Mouse (Mus musculus) liver, postnatal 0 days (tissue): ENCODE measurements around the gene Zfp598. TPM values are rescaled to one million over a fixed set of nuclear protein-coding genes. Genes with fewer than 3 reads are reported as not detected.
A peak's percentile ranks its signal among the peaks of the same experiment; 100 is the strongest.

ENCODE experiments used
- ATAC-seq: fragments of 200-750 bp; cut with Nextera tagmentation; 2 replicates; pipeline ENCODE4 v1.8.0; 2017; ENCODE audit warnings: mild to moderate bottlenecking, moderate library complexity
- DNase-seq: peaks from one replicate; pipeline ENCODE4 v3.0.0-alpha.2; 2016
- H3K27ac ChIP-seq: fragments of 300-500 bp; sonication (generic); 2 replicates; pipeline ENCODE4 v1.5.1; 2014; ENCODE audit warnings: antibody characterized with exemption, moderate library complexity, mild to moderate bottlenecking, low read depth
- H3K27me3 ChIP-seq: fragments of 300-500 bp; sonication (generic); 2 replicates; pipeline ENCODE4 v1.6.1; 2014; ENCODE audit warnings: low read length, control low read depth, mixed read lengths; ENCODE audit not compliant: insufficient read depth
- H3K36me3 ChIP-seq: fragments of 300-500 bp; sonication (generic); replicated peaks from 2 replicates; pipeline ENCODE4 v1.6.1; 2014; ENCODE audit warnings: mild to moderate bottlenecking, control low read depth, low read length, moderate library complexity, mixed read lengths; ENCODE audit not compliant: insufficient read depth
- H3K4me1 ChIP-seq: fragments of 300-500 bp; sonication (generic); 2 replicates; pipeline ENCODE4 v1.6.1; 2014; ENCODE audit warnings: antibody characterized with exemption, mild to moderate bottlenecking, control low read depth; ENCODE audit not compliant: insufficient read depth
- H3K4me2 ChIP-seq: fragments of 300-500 bp; sonication (generic); 2 replicates; pipeline ENCODE4 v1.6.1; 2014; ENCODE audit warnings: low read depth, mild to moderate bottlenecking, low read length, moderate library complexity, mixed read lengths
- H3K4me3 ChIP-seq: fragments of 300-500 bp; sonication (generic); 2 replicates; pipeline ENCODE4 v1.5.1; 2014; ENCODE audit warnings: low read depth, low read length
- H3K9ac ChIP-seq: fragments of 300-500 bp; sonication (generic); replicated peaks from 2 replicates; pipeline ENCODE4 v1.6.1; 2014; ENCODE audit warnings: mild to moderate bottlenecking, moderate library complexity
- H3K9me3 ChIP-seq: fragments of 300-500 bp; sonication (generic); 2 replicates; pipeline ENCODE4 v1.6.1; 2016; ENCODE audit warnings: mild to moderate bottlenecking, control low read depth, low read length, mixed read lengths
- CTCF ChIP-seq: sonication (generic); IDR thresholded peaks from 2 replicates; pipeline ENCODE4 v1.5.1; 2016; ENCODE audit warnings: antibody characterized with exemption, low read depth
- EP300 ChIP-seq: IDR thresholded peaks from 2 replicates; pipeline ENCODE4 v1.6.1; 2016; ENCODE audit warnings: antibody characterized with exemption, low read depth, mild to moderate bottlenecking
- WGBS: fragments of 180-500 bp; shearing (Covaris S2); extraction: QIAGEN DNeasy Blood & Tissue Kit; methylation state at CpG from one replicate; pipeline ENCODE4 v1.1.7; 2014; ENCODE audit not compliant: insufficient replicate concordance; 5-methylcytosine and 5-hydroxymethylcytosine counted together
- polyA plus RNA-seq: library from polyadenylated mRNA; unstranded; fragments of >200 nt; fragmentation: Nextera tagmentation; extraction: Ambion mirVana; gene quantifications from 2 replicates; pipeline ENCODE4 v1.2.1, GENCODE M21; 2015

The Zfp598 gene
- polyA plus RNA-seq, 1 experiment from 2014 or later = 7.2 TPM

DNA sequence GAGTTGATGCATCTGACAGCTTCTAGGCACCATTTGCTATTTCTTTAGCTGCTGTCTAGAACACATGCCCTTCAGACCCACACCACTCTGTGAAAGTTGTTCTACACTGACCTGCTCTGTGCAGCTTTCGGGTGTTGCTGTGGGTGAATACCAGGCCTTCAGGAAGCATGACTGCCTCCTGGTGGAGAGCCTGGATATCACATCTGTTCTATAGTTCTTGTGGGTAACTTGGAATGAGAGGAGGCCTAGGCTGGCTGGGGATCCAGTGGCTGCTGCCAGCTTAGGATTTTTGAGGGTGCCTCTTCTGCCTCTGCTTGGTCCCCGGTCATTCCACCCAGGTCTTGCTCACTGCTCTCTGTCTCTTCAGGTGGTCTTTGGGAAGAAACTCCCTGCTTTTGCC, 6.7 kb downstream of the Zfp598 start:
- TF ChIP-seq CTCF = peak; percentile 87
- no peak for TF ChIP-seq EP300
- peaks cover 45% of the 10 kb centered on the region for H3K36me3 ChIP-seq
- no peaks in the 10 kb centered on the region for H3K27me3 ChIP-seq
- H3K9ac ChIP-seq = no peak overlapping the region
- 68% methylated on average over 2 of the region's 2 CpGs for WGBS
- H3K4me1 ChIP-seq = peaks cover 23% of the 10 kb centered on the region
- peak; percentile 33 for ATAC-seq
- no peak overlapping the region for H3K4me3 ChIP-seq
- no peak overlapping the region for H3K27ac ChIP-seq
- DNase-seq = peak; percentile 84
- no peak overlapping the region for H3K4me2 ChIP-seq
- no peaks in the 10 kb centered on the region for H3K9me3 ChIP-seq

GRCm38 (mm10) chr17:24676877-24677276, 7.4 kb downstream of the Zfp598 start:
- H3K9me3 ChIP-seq = no peaks in the 10 kb centered on the region
- H3K27ac ChIP-seq = no peak overlapping the region
- peaks cover 16% of the 10 kb centered on the region for H3K4me1 ChIP-seq
- WGBS = 88% methylated on average over 5 of the region's 5 CpGs
- no peak for TF ChIP-seq EP300
- no peak for TF ChIP-seq CTCF
- no peak overlapping the region for H3K4me3 ChIP-seq
- ATAC-seq = no peak
- H3K4me2 ChIP-seq = no peak overlapping the region
- no peak overlapping the region for H3K9ac ChIP-seq
- H3K36me3 ChIP-seq = peaks cover 49% of the 10 kb centered on the region
- no peak for DNase-seq
- H3K27me3 ChIP-seq = no peaks in the 10 kb centered on the region

GRCm38 (mm10) chr17:24677500-24678080, 8.1 kb downstream of the Zfp598 start:
- no peak for DNase-seq
- H3K27ac ChIP-seq = no peak overlapping the region

GRCm38 (mm10) chr17:24686514-24686913, 17.0 kb downstream of the Zfp598 start:
- no peaks in the 10 kb centered on the region; the same call in 1 of the 2 replicates for H3K36me3 ChIP-seq
- ATAC-seq = peak; percentile 72
- DNase-seq = peak; percentile 81
- H3K9me3 ChIP-seq = no peaks in the 10 kb centered on the region
- no peak overlapping the region for H3K27ac ChIP-seq
- 0 out of 2 replicates have a peak overlapping the region, but pooled peaks have one; percentile 17 for H3K4me3 ChIP-seq
- H3K4me2 ChIP-seq = peak overlapping the region; percentile 58
- peaks cover 18% of the 10 kb centered on the region for H3K4me1 ChIP-seq
- H3K27me3 ChIP-seq = peaks cover 41% of the 10 kb centered on the region
- H3K9ac ChIP-seq = no peak overlapping the region
- 31% methylated on average over 16 of the region's 16 CpGs for WGBS
- TF ChIP-seq EP300 = no peak

More at GRCm38 (mm10) chr17:24677500-24678080, 8.1 kb downstream of the Zfp598 start:
- no peak overlapping the region for H3K4me3 ChIP-seq
- TF ChIP-seq CTCF (no peak), EP300 (no peak)
- ATAC-seq = no peak
- H3K4me1 ChIP-seq = peaks cover 9% of the 10 kb centered on the region
- no peak overlapping the region for H3K4me2 ChIP-seq
- 89% methylated on average over 24 of the region's 24 CpGs for WGBS
- H3K27me3 ChIP-seq = no peaks in the 10 kb centered on the region
- H3K9me3 ChIP-seq = no peaks in the 10 kb centered on the region
- peaks cover 49% of the 10 kb centered on the region for H3K36me3 ChIP-seq
- no peak overlapping the region for H3K9ac ChIP-seq

- H3K4me3 ChIP-seq = peak overlapping the region; percentile 43
- peaks cover 18% of the 10 kb centered on the region for H3K4me1 ChIP-seq
- H3K27ac ChIP-seq = no peak overlapping the region
- H3K9ac ChIP-seq = 0 out of 2 replicates have a peak overlapping the region, but pooled peaks have one; percentile 9
- TF ChIP-seq CTCF (no peak), EP300 (no peak)
- peaks cover 41% of the 10 kb centered on the region for H3K27me3 ChIP-seq
- H3K4me2 ChIP-seq = peak overlapping the region; percentile 75
- WGBS = 3% methylated on average over 24 of the region's 25 CpGs
- H3K9me3 ChIP-seq = no peaks in the 10 kb centered on the region
- DNase-seq (peak; percentile 79), ATAC-seq (peak; percentile 64)
- no peaks in the 10 kb centered on the region for H3K36me3 ChIP-seq
Observed at GRCm38 (mm10) chr17:24687146-24687595, 17.7 kb downstream of the Zfp598 start.

DNA sequence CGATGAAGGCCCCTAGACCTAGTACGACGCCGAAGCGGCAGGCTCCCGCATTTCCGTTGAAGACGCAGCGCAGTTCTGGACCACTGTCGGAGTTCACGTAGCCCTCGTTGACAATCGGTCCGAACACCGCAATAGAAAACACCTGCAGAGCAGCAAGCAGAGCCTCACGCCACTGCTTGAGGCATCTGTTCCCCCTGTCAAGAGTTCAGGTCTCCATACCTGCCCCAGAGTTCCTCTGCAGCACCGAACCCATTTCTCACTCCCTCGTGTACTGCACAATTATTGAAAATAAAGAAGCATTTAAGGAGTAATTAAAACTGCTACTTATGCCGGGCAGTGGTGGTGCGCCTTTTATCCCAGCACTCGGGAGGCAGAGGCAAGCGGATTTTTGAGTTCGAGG, 18.1 kb downstream of the Zfp598 start:
- Histone ChIP-seq H3K27ac (no peak overlapping the region), H3K9ac (0 out of 2 replicates have a peak overlapping the region, but pooled peaks have one; percentile 9), H3K27me3 (peaks cover 41% of the 10 kb centered on the region), H3K36me3 (0 out of 2 replicates have a peak, but pooled peaks cover 3% of the 10 kb centered on the region), H3K4me2 (peak overlapping the region; percentile 75), H3K4me3 (peak overlapping the region; percentile 43), H3K9me3 (no peaks in the 10 kb centered on the region), H3K4me1 (peaks cover 18% of the 10 kb centered on the region)
- 19% methylated on average over 23 of the region's 23 CpGs for WGBS
- DNase-seq = no peak
- no peak for ATAC-seq
- TF ChIP-seq CTCF (no peak), EP300 (no peak)
